14 mouse cellular contexts compared by ENCODE assay signal in the genomic region with DNA sequence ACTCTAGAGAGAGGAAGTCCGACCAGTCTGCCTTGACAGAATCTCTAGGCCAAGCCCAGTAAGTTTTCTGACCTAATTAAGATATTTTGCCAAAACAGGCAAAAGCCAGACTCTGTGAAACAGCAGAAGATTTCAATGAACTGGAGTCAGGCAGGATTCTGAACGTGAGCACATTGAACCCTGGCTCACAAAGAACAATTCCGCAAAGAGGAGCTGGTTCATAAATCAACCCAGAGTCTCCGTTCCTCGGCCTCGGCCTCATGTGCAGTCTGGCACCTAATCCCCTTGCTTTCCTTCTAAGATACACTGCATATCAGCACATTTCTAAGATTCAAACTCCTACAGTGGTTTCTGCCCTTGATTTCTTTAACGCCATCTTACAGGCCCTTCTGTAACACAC.
DNase-seq lines count a peak whose midpoint lies in the region; ATAC-seq lines count a peak whose summit lies in the region.
"Had no signal": no experiment of that assay in that cellular context is flagged by ENCODE, and none has a peak within 500 bp of the region (broad histone marks: within the 10 kb centered on the region; RNA-seq: fewer than 3 reads in every experiment).

No protein-coding gene starts in this region.

- no peaks in the 10 kb centered on the region for H3K36me3 ChIP-seq in forebrain, embryonic 14.5 days (ENCODE audit: control insufficient read depth, insufficient read depth, low read length)
- H3K36me3 ChIP-seq in forebrain, embryonic 16.5 days (ENCODE audit: control insufficient read depth, insufficient read depth): no peaks in the 10 kb centered on the region
- H3K36me3 ChIP-seq in kidney, embryonic 15.5 days: no peaks in the 10 kb centered on the region
- no peaks in the 10 kb centered on the region for H3K36me3 ChIP-seq in stomach, embryonic 15.5 days
- H3K36me3 ChIP-seq: embryonic facial prominence, embryonic 15.5 days had no signal

- no peak overlapping the region for H3K27ac ChIP-seq in forebrain, embryonic 14.5 days (ENCODE audit: low read depth, low read length)
- no peak overlapping the region for H3K27ac ChIP-seq in forebrain, embryonic 16.5 days (ENCODE audit: low read length)
- peak overlapping the region; percentile 64 for H3K27ac ChIP-seq in kidney, embryonic 15.5 days
- H3K27ac ChIP-seq in stomach, embryonic 15.5 days: peak overlapping the region; percentile 23; the same call in 1 of the 2 replicates
- H3K27ac ChIP-seq: embryonic facial prominence, embryonic 15.5 days had no signal

- H3K9me3 ChIP-seq in forebrain, embryonic 14.5 days (replicated peaks; ENCODE audit: control insufficient read depth, low read length): no peaks in the 10 kb centered on the region
- H3K9me3 ChIP-seq in forebrain, embryonic 16.5 days (ENCODE audit: control insufficient read depth, low read length): no peaks in the 10 kb centered on the region
- no peaks in the 10 kb centered on the region for H3K9me3 ChIP-seq in kidney, embryonic 15.5 days (replicated peaks)
- no peaks in the 10 kb centered on the region for H3K9me3 ChIP-seq in stomach, embryonic 15.5 days
- H3K9me3 ChIP-seq: embryonic facial prominence, embryonic 15.5 days had no signal

- H3K9ac ChIP-seq in forebrain, embryonic 14.5 days (ENCODE audit: low read length): no peak overlapping the region
- no peak overlapping the region for H3K9ac ChIP-seq in forebrain, embryonic 16.5 days (replicated peaks; ENCODE audit: low read depth, low read length)
- no peak overlapping the region for H3K9ac ChIP-seq in kidney, embryonic 15.5 days
- H3K9ac ChIP-seq in stomach, embryonic 15.5 days: no peak overlapping the region
- H3K9ac ChIP-seq: embryonic facial prominence, embryonic 15.5 days had no signal

- no peak overlapping the region for H3K4me2 ChIP-seq in forebrain, embryonic 14.5 days (ENCODE audit: low read length)
- H3K4me2 ChIP-seq in forebrain, embryonic 16.5 days (ENCODE audit: low read length): no peak overlapping the region
- H3K4me2 ChIP-seq in kidney, embryonic 15.5 days: no peak overlapping the region
- no peak overlapping the region for H3K4me2 ChIP-seq in stomach, embryonic 15.5 days
- H3K4me2 ChIP-seq: embryonic facial prominence, embryonic 15.5 days had no signal

- peaks cover 26% of the 10 kb centered on the region for H3K4me1 ChIP-seq in forebrain, embryonic 14.5 days (ENCODE audit: control insufficient read depth, insufficient read depth, low read length)
- peaks cover 24% of the 10 kb centered on the region for H3K4me1 ChIP-seq in forebrain, embryonic 16.5 days (replicated peaks; ENCODE audit: control insufficient read depth, insufficient read depth, low read length)
- H3K4me1 ChIP-seq in kidney, embryonic 15.5 days: peaks cover 21% of the 10 kb centered on the region
- H3K4me1 ChIP-seq in stomach, embryonic 15.5 days: no peaks in the 10 kb centered on the region
- H3K4me1 ChIP-seq: embryonic facial prominence, embryonic 15.5 days had no signal

- no peak; the same call in 1 of the 2 replicates for ATAC-seq in forebrain, embryonic 14.5 days
- ATAC-seq in forebrain, embryonic 16.5 days: no peak
- no peak for ATAC-seq in kidney, embryonic 15.5 days (replicated peaks; ENCODE audit: low FRiP score)
- no peak for ATAC-seq in stomach, embryonic 15.5 days (ENCODE audit: insufficient read depth, low FRiP score, low read depth)
- ATAC-seq in inflammation-experienced regulatory T-cells, adult 6 months: no peak
- ATAC-seq: midbrain, embryonic 16.5 days; Patski had no signal

- H3K4me3 ChIP-seq in forebrain, embryonic 14.5 days (ENCODE audit: low read depth, low read length): no peak overlapping the region
- no peak overlapping the region for H3K4me3 ChIP-seq in forebrain, embryonic 16.5 days (replicated peaks; ENCODE audit: low read length)
- no peak overlapping the region for H3K4me3 ChIP-seq in kidney, embryonic 15.5 days (replicated peaks)
- H3K4me3 ChIP-seq in stomach, embryonic 15.5 days (replicated peaks): no peak overlapping the region
- H3K4me3 ChIP-seq: embryonic facial prominence, embryonic 15.5 days had no signal

- DNase-seq in forebrain, embryonic 14.5 days (ENCODE audit: low spot score): peak; percentile 23
- DNase-seq in lung, postnatal 36 days: peak; percentile 2
- no peak for DNase-seq in lung, postnatal 10 days
- no peak for DNase-seq in cerebellum, postnatal 25 days
- DNase-seq: cerebellum, adult 9-11 months; lung, adult 18-20 months; thymus, adult 18-20 months had no signal

- H3K27me3 ChIP-seq in forebrain, embryonic 14.5 days (replicated peaks; ENCODE audit: control insufficient read depth, insufficient read depth, low read length): no peaks in the 10 kb centered on the region
- H3K27me3 ChIP-seq in forebrain, embryonic 16.5 days (replicated peaks; ENCODE audit: control insufficient read depth, insufficient read depth, low read length): no peaks in the 10 kb centered on the region
- no peaks in the 10 kb centered on the region for H3K27me3 ChIP-seq in kidney, embryonic 15.5 days
- H3K27me3 ChIP-seq in stomach, embryonic 15.5 days (replicated peaks): no peaks in the 10 kb centered on the region
- H3K27me3 ChIP-seq: embryonic facial prominence, embryonic 15.5 days; Patski had no signal

- WGBS in forebrain, embryonic 14.5 days: 44% methylated on average over 7 of the region's 7 CpGs
- 40% methylated on average over 7 of the region's 7 CpGs for WGBS in forebrain, embryonic 16.5 days
- WGBS in kidney, embryonic 15.5 days: 30% methylated on average over 7 of the region's 7 CpGs
- WGBS in stomach, embryonic 15.5 days: 51% methylated on average over 7 of the region's 7 CpGs

Comparison
In these comparisons a context has a peak if more than half of its experiments do, and no peak if none do; other contexts are left out.
1. DNase-seq: peak in forebrain, embryonic 14.5 days (single experiment) and lung, postnatal 36 days (single experiment); none in lung, postnatal 10 days (single experiment) and cerebellum, postnatal 25 days (0 of 2).
2. H3K27ac ChIP-seq: peak in kidney, embryonic 15.5 days (single experiment) and stomach, embryonic 15.5 days (single experiment); none in forebrain, embryonic 14.5 days (single experiment) and forebrain, embryonic 16.5 days (single experiment).